Mouse (Mus musculus): ENCODE measurements around the gene Bend3.

Gene Bend3

GRCm38 (mm10) chr10:43478751-43479435 lies at the start of gene Bend3:
Gene Bend3 (plus strand): TSS chr10:43478831.
- peak; percentile 75 for DNase-seq (ENCODE audit: low read depth, low spot score)

GRCm38 (mm10) chr10:43430606-43431005 lies 48.0 kb upstream of the Bend3 start:
- no peak for DNase-seq (ENCODE audit: low read depth, low spot score)

- no peak for DNase-seq (ENCODE audit: low read depth, low spot score)
Measured at GRCm38 (mm10) chr10:43434326-43434725, 44.3 kb upstream of the Bend3 start.

GRCm38 (mm10) chr10:43435757-43436156 lies 42.9 kb upstream of the Bend3 start:
- no peak for DNase-seq (ENCODE audit: low read depth, low spot score)

- DNase-seq (ENCODE audit: low read depth, low spot score), result no peak
Measured at GRCm38 (mm10) chr10:43439492-43439941, 39.1 kb upstream of the Bend3 start.

- DNase-seq (ENCODE audit: low read depth, low spot score), result no peak
Measured at GRCm38 (mm10) chr10:43440050-43440449, 38.6 kb upstream of the Bend3 start.

- no peak for DNase-seq (ENCODE audit: low read depth, low spot score)
Measured at GRCm38 (mm10) chr10:43440981-43441740, 37.5 kb upstream of the Bend3 start.

- no peak for DNase-seq (ENCODE audit: low read depth, low spot score)
Measured at GRCm38 (mm10) chr10:43448656-43449055, 30.0 kb upstream of the Bend3 start.

GRCm38 (mm10) chr10:43451848-43452662 lies 26.6 kb upstream of the Bend3 start:
- peak; percentile 68 for DNase-seq (ENCODE audit: low read depth, low spot score)

- no peak for DNase-seq (ENCODE audit: low read depth, low spot score)
Measured at GRCm38 (mm10) chr10:43452663-43452996, 26.0 kb upstream of the Bend3 start.

GRCm38 (mm10) chr10:43454219-43454618 lies 24.4 kb upstream of the Bend3 start:
- no peak for DNase-seq (ENCODE audit: low read depth, low spot score)

GRCm38 (mm10) chr10:43454671-43455070 lies 24.0 kb upstream of the Bend3 start:
- no peak for DNase-seq (ENCODE audit: low read depth, low spot score)

- no peak for DNase-seq (ENCODE audit: low read depth, low spot score)
Measured at GRCm38 (mm10) chr10:43462821-43463220, 15.8 kb upstream of the Bend3 start.

GRCm38 (mm10) chr10:43463227-43463626 lies 15.4 kb upstream of the Bend3 start:
- DNase-seq (ENCODE audit: low read depth, low spot score), result no peak

GRCm38 (mm10) chr10:43466223-43466622 lies 12.4 kb upstream of the Bend3 start:
- DNase-seq (ENCODE audit: low read depth, low spot score), result no peak

GRCm38 (mm10) chr10:43467659-43468058 lies 11.0 kb upstream of the Bend3 start:
- peak; percentile 49 for DNase-seq (ENCODE audit: low read depth, low spot score)

GRCm38 (mm10) chr10:43468293-43468692 lies 10.3 kb upstream of the Bend3 start:
- no peak for DNase-seq (ENCODE audit: low read depth, low spot score)

- DNase-seq (ENCODE audit: low read depth, low spot score), result peak; percentile 66
Measured at GRCm38 (mm10) chr10:43475376-43475775, 3.3 kb upstream of the Bend3 start.

GRCm38 (mm10) chr10:43477459-43477858 lies 1.2 kb upstream of the Bend3 start:
- no peak for DNase-seq (ENCODE audit: low read depth, low spot score)

- DNase-seq (ENCODE audit: low read depth, low spot score), result peak; percentile 37
Measured at GRCm38 (mm10) chr10:43477865-43478681, 558 bp upstream of the Bend3 start.

- DNase-seq (ENCODE audit: low read depth, low spot score), result peak; percentile 93
Measured at GRCm38 (mm10) chr10:43479436-43480157, 966 bp downstream of the Bend3 start.

All from CD4-positive, CD25-positive, alpha-beta regulatory T cell, adult 2 months (primary cell).